Mouse (Mus musculus) liver, adult 2 months (tissue): Measurements from ENCODE around the gene Tulp3.

ENCODE experiments used
- CTCF ChIP-seq: fragments of 200-500 bp; IDR thresholded peaks from 2 replicates; pipeline ENCODE4 v1.5.1; 2011; ENCODE audit warnings: low read depth, low read length, control low read depth
- POLR2A ChIP-seq: fragments of 200-500 bp; IDR thresholded peaks from 2 replicates; pipeline ENCODE4 v1.6.1; 2011; ENCODE audit warnings: low read length, control low read depth; ENCODE audit not compliant: insufficient read depth; ENCODE audit errors: extremely low read depth

GRCm38 (mm10) chr6:128398996-128399395, 43.3 kb upstream of the Tulp3 start, which contains the start of gene Nrip2:
- TF ChIP-seq POLR2A, result no peak
- no peak for TF ChIP-seq CTCF
